Mouse (Mus musculus): ENCODE results near the gene Esrrg. TPM values are rescaled to one million over a fixed set of nuclear protein-coding genes. Genes with fewer than 3 reads are reported as not detected.

The Esrrg gene
- polyA plus RNA-seq, 1 experiment from 2014 or later = 1.2 TPM

GRCm38 (mm10) chr1:187931146-187931545 is 322.6 kb downstream of the Esrrg start:
- no peak for ATAC-seq (ENCODE audit: insufficient number of reproducible peaks, low FRiP score, low TSS enrichment, low read depth)
- no peak for DNase-seq (ENCODE audit: low spot score)
- H3K4me2 ChIP-seq (ENCODE audit: low read depth, severe bottlenecking) = no peak overlapping the region
- no peak overlapping the region for H3K4me3 ChIP-seq (ENCODE audit: low read depth, low read length)
- no peaks in the 10 kb centered on the region for H3K27me3 ChIP-seq (ENCODE audit: control insufficient read depth, insufficient read depth, low read length)
- no peaks in the 10 kb centered on the region for H3K36me3 ChIP-seq (ENCODE audit: control insufficient read depth, insufficient read depth, low read length)
- no peaks in the 10 kb centered on the region for H3K9me3 ChIP-seq (ENCODE audit: control insufficient read depth, low read length)
- no peaks in the 10 kb centered on the region for H3K4me1 ChIP-seq (ENCODE audit: control insufficient read depth, insufficient read depth, low read length)
- no peak overlapping the region for H3K27ac ChIP-seq (replicated peaks; ENCODE audit: low read depth, low read length)
- 73% methylated on average over 3 of the region's 3 CpGs for WGBS
- H3K9ac ChIP-seq (ENCODE audit: low read length) = no peak overlapping the region

GRCm38 (mm10) chr1:187938652-187939051 is 330.1 kb downstream of the Esrrg start:
- DNase-seq (ENCODE audit: low spot score) = no peak
- Histone ChIP-seq H3K4me3 (ENCODE audit: low read depth, low read length) (no peak overlapping the region), H3K4me1 (ENCODE audit: control insufficient read depth, insufficient read depth, low read length) (0 out of 2 replicates have a peak, but pooled peaks cover 7% of the 10 kb centered on the region), H3K9ac (ENCODE audit: low read length) (no peak overlapping the region), H3K36me3 (ENCODE audit: control insufficient read depth, insufficient read depth, low read length) (no peaks in the 10 kb centered on the region), H3K27ac (replicated peaks; ENCODE audit: low read depth, low read length) (no peak overlapping the region), H3K27me3 (ENCODE audit: control insufficient read depth, insufficient read depth, low read length) (no peaks in the 10 kb centered on the region), H3K9me3 (ENCODE audit: control insufficient read depth, low read length) (no peaks in the 10 kb centered on the region), H3K4me2 (ENCODE audit: low read depth, severe bottlenecking) (no peak overlapping the region)
- ATAC-seq (ENCODE audit: insufficient number of reproducible peaks, low FRiP score, low TSS enrichment, low read depth) = no peak
- WGBS = 84% methylated on average over 7 of the region's 7 CpGs

DNA sequence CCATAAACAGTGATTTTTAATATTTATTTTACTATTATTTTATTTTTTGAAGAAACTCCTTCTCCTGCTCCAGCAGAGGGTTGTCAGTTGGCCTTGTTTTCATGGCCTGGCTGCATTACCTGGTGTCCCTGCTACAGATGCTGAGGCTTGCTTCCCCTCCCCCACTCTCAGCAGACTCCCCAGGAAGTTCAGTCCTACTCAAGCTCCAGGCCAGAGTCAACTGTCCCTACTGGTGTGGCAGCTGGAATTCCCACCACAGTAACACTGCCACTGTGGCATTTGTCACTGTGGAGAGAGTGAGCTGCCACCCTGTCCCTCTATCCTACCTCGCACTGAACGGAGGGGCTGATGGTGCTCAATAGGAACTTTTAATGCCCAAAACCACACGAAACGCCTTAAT is 330.5 kb downstream of the Esrrg start:
- Histone ChIP-seq H3K4me2 (ENCODE audit: low read depth, severe bottlenecking) (no peak overlapping the region), H3K4me3 (ENCODE audit: low read depth, low read length) (no peak overlapping the region), H3K27me3 (ENCODE audit: control insufficient read depth, insufficient read depth, low read length) (no peaks in the 10 kb centered on the region), H3K36me3 (ENCODE audit: control insufficient read depth, insufficient read depth, low read length) (no peaks in the 10 kb centered on the region), H3K27ac (replicated peaks; ENCODE audit: low read depth, low read length) (no peak overlapping the region), H3K4me1 (ENCODE audit: control insufficient read depth, insufficient read depth, low read length) (0 out of 2 replicates have a peak, but pooled peaks cover 7% of the 10 kb centered on the region), H3K9me3 (ENCODE audit: control insufficient read depth, low read length) (no peaks in the 10 kb centered on the region), H3K9ac (ENCODE audit: low read length) (no peak overlapping the region)
- 41% methylated on average over 4 of the region's 4 CpGs for WGBS
- no peak for DNase-seq (ENCODE audit: low spot score)
- no peak for ATAC-seq (ENCODE audit: insufficient number of reproducible peaks, low FRiP score, low TSS enrichment, low read depth)

- WGBS = 50% methylated on average over 3 of the region's 3 CpGs
- H3K9me3 ChIP-seq (ENCODE audit: control insufficient read depth, low read length) = no peaks in the 10 kb centered on the region
- no peak overlapping the region for H3K9ac ChIP-seq (ENCODE audit: low read length)
- no peaks in the 10 kb centered on the region for H3K36me3 ChIP-seq (ENCODE audit: control insufficient read depth, insufficient read depth, low read length)
- H3K27me3 ChIP-seq (ENCODE audit: control insufficient read depth, insufficient read depth, low read length) = no peaks in the 10 kb centered on the region
- ATAC-seq (ENCODE audit: insufficient number of reproducible peaks, low FRiP score, low TSS enrichment, low read depth) = no peak
- H3K4me3 ChIP-seq (ENCODE audit: low read depth, low read length) = no peak overlapping the region
- no peak overlapping the region for H3K27ac ChIP-seq (replicated peaks; ENCODE audit: low read depth, low read length)
- DNase-seq (ENCODE audit: low spot score) = no peak
- H3K4me1 ChIP-seq (ENCODE audit: control insufficient read depth, insufficient read depth, low read length) = no peaks in the 10 kb centered on the region
- no peak overlapping the region for H3K4me2 ChIP-seq (ENCODE audit: low read depth, severe bottlenecking)
Measured at GRCm38 (mm10) chr1:187951506-187951905, 342.9 kb downstream of the Esrrg start.

GRCm38 (mm10) chr1:187956702-187957101 is 348.1 kb downstream of the Esrrg start:
- no peaks in the 10 kb centered on the region for H3K36me3 ChIP-seq (ENCODE audit: control insufficient read depth, insufficient read depth, low read length)
- no peak overlapping the region for H3K4me3 ChIP-seq (ENCODE audit: low read depth, low read length)
- ATAC-seq (ENCODE audit: insufficient number of reproducible peaks, low FRiP score, low TSS enrichment, low read depth) (no peak), DNase-seq (ENCODE audit: low spot score) (no peak)
- WGBS = 91% methylated on average over 2 of the region's 2 CpGs
- no peaks in the 10 kb centered on the region for H3K4me1 ChIP-seq (ENCODE audit: control insufficient read depth, insufficient read depth, low read length)
- no peak overlapping the region for H3K4me2 ChIP-seq (ENCODE audit: low read depth, severe bottlenecking)
- H3K27ac ChIP-seq (replicated peaks; ENCODE audit: low read depth, low read length) = no peak overlapping the region
- no peaks in the 10 kb centered on the region for H3K9me3 ChIP-seq (ENCODE audit: control insufficient read depth, low read length)
- no peaks in the 10 kb centered on the region for H3K27me3 ChIP-seq (ENCODE audit: control insufficient read depth, insufficient read depth, low read length)
- no peak overlapping the region for H3K9ac ChIP-seq (ENCODE audit: low read length)

GRCm38 (mm10) chr1:187959192-187959591 is 350.6 kb downstream of the Esrrg start:
- ATAC-seq (ENCODE audit: insufficient number of reproducible peaks, low FRiP score, low TSS enrichment, low read depth) (no peak), DNase-seq (ENCODE audit: low spot score) (no peak)
- no peaks in the 10 kb centered on the region for H3K9me3 ChIP-seq (ENCODE audit: control insufficient read depth, low read length)
- WGBS = 79% methylated on average over 9 of the region's 9 CpGs
- H3K4me1 ChIP-seq (ENCODE audit: control insufficient read depth, insufficient read depth, low read length) = no peaks in the 10 kb centered on the region
- H3K36me3 ChIP-seq (ENCODE audit: control insufficient read depth, insufficient read depth, low read length) = no peaks in the 10 kb centered on the region
- no peaks in the 10 kb centered on the region for H3K27me3 ChIP-seq (ENCODE audit: control insufficient read depth, insufficient read depth, low read length)
- H3K4me2 ChIP-seq (ENCODE audit: low read depth, severe bottlenecking) = no peak overlapping the region
- H3K9ac ChIP-seq (ENCODE audit: low read length) = no peak overlapping the region
- no peak overlapping the region for H3K4me3 ChIP-seq (ENCODE audit: low read depth, low read length)
- H3K27ac ChIP-seq (replicated peaks; ENCODE audit: low read depth, low read length) = no peak overlapping the region

DNA sequence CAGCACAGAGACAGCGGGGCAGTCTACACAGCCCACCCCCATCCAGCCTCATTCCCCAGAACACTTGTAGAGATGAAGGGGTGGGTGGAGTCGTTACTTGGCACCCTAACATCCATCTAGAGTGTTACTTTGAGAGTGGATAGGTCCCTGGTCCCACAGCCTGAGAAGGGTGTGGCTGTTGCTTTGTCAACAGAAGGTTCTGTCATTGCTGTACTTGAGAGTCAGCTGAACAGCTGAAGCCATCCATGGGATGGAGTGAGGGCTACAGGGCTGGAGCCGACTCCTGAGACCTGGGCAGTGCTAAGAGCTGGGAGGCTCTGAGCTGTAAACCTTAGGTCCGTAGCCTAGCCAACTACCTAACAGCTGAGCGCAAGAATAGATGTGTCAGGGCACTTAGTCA is 352.9 kb downstream of the Esrrg start:
- no peak overlapping the region for H3K27ac ChIP-seq (replicated peaks; ENCODE audit: low read depth, low read length)
- WGBS = 69% methylated on average over 5 of the region's 5 CpGs
- DNase-seq (ENCODE audit: low spot score) = no peak
- no peaks in the 10 kb centered on the region for H3K9me3 ChIP-seq (ENCODE audit: control insufficient read depth, low read length)
- H3K4me1 ChIP-seq (ENCODE audit: control insufficient read depth, insufficient read depth, low read length) = no peaks in the 10 kb centered on the region
- no peak for ATAC-seq (ENCODE audit: insufficient number of reproducible peaks, low FRiP score, low TSS enrichment, low read depth)
- no peak overlapping the region for H3K4me3 ChIP-seq (ENCODE audit: low read depth, low read length)
- H3K27me3 ChIP-seq (ENCODE audit: control insufficient read depth, insufficient read depth, low read length) = no peaks in the 10 kb centered on the region
- H3K4me2 ChIP-seq (ENCODE audit: low read depth, severe bottlenecking) = no peak overlapping the region
- no peak overlapping the region for H3K9ac ChIP-seq (ENCODE audit: low read length)
- H3K36me3 ChIP-seq (ENCODE audit: control insufficient read depth, insufficient read depth, low read length) = no peaks in the 10 kb centered on the region

DNA sequence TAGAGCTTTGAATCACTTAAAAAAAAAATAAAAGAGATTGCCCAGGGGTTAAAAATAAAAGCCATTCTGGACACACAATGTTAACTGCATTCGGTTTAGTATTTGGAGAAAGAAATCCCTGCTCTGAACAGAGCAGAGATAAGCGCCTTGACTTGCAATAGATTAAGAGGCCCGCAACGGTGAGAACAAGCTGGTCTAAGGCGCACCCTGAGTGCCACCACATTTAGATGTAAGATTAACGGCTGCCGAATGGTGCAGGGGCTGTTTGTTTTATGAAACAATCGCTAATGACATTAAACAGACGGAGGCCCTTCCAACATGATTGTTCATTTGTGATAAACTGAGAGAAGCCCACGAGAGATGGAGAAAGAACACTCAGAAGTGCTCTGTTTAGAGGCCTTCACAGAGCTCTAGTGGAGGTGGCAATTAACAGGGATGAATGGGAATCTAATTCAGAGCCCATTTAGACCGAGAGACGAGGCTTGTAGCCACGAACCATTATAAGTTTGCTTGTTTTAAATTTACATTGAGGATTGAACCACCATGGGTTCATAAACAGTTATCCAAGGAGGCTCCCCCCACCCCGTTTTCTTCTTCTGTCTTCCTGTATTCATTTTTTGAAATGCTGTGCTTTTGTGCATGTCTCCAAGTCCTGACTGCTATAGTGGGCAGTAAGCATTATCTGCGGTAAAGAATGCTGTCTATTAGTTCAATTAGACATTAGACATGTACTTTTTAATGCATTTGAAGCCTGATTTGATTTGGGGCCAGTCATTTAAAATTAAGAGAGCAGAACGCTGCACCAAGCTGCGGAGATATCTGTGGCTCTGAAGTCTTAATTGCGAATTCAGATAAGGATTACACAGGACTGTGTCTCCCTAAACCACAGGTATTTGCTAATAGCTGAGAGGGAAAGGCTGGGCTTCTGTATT is 356.5 kb downstream of the Esrrg start:
- ATAC-seq (ENCODE audit: insufficient number of reproducible peaks, low FRiP score, low TSS enrichment, low read depth) (no peak), DNase-seq (ENCODE audit: low spot score) (no peak)
- no peaks in the 10 kb centered on the region for H3K9me3 ChIP-seq (ENCODE audit: control insufficient read depth, low read length)
- 46% methylated on average over 18 of the region's 18 CpGs for WGBS
- H3K27me3 ChIP-seq (ENCODE audit: control insufficient read depth, insufficient read depth, low read length) = no peaks in the 10 kb centered on the region
- no peaks in the 10 kb centered on the region for H3K4me1 ChIP-seq (ENCODE audit: control insufficient read depth, insufficient read depth, low read length)
- H3K9ac ChIP-seq (ENCODE audit: low read length) = no peak overlapping the region
- no peaks in the 10 kb centered on the region for H3K36me3 ChIP-seq (ENCODE audit: control insufficient read depth, insufficient read depth, low read length)
- no peak overlapping the region for H3K27ac ChIP-seq (replicated peaks; ENCODE audit: low read depth, low read length)
- H3K4me2 ChIP-seq (ENCODE audit: low read depth, severe bottlenecking) = no peak overlapping the region
- H3K4me3 ChIP-seq (ENCODE audit: low read depth, low read length) = no peak overlapping the region
